Mouse (Mus musculus): ENCODE measurements around the gene Eps8.

Eps8 gene

DNA sequence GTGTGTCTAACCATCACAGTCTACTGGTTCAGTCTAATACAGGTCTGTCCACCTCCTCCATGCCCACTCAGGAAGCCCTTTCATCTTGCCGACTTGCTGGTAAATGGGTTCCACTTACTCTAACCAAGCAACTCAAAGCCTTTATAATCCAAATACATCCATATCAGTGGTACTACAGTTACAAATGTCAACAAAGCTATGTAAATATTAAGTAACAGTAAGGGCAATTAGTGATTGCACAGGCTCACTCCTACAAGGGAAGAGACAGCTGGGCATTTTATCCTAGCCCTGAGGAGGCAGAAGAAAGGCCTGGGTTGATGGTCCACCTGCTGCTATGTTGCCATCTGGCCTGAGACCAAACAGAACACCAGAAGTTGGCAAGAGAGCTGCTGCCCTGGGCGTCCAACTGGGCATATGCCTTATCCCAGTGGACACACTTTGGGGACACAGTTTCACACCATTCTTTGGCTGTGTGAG is 42.6 kb downstream of the Eps8 start:
- DNase-seq (ENCODE audit: low read depth) = no peak

DNA sequence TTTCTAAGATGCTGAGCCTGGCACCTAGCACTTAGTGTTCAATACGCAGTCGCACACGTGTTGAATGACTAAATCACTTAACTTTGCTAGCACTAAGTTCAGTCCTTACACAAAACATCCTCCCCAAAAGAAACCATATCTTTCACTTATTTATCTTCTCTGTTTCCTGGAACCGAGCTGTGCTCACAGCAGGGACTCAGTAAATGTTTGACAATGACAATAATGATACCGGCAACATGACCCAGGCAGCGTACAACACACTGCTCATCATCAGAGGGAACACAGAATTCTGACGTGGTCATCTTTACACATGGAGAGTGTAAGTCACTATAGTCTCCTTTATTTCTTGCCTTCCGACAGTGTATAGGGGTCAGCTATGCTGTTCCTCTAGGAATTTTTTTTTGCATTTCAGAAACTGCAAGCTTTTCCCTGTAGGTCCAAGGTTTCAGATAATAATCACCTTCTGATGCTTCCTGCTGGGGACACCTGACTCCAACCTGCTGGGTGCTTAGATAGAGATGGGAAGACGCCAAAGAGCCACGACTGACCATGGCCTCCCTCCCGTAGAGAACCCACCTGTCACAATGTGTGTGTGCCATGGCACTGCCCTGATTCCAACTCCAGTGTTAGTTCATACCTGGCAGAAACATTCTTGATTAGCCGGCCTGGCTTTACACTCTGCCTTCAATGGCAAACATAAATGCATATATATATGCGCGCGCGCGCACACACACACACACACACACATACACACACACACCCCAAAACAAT is 46.3 kb downstream of the Eps8 start:
- DNase-seq (ENCODE audit: low read depth) = no peak

GRCm38 (mm10) chr6:137606541-137606940 is 48.1 kb downstream of the Eps8 start:
- DNase-seq (ENCODE audit: low read depth) = no peak

- no peak for DNase-seq (ENCODE audit: low read depth)
These were observed 50.0 kb downstream of the Eps8 start for GRCm38 (mm10) chr6:137604417-137605248.

DNA sequence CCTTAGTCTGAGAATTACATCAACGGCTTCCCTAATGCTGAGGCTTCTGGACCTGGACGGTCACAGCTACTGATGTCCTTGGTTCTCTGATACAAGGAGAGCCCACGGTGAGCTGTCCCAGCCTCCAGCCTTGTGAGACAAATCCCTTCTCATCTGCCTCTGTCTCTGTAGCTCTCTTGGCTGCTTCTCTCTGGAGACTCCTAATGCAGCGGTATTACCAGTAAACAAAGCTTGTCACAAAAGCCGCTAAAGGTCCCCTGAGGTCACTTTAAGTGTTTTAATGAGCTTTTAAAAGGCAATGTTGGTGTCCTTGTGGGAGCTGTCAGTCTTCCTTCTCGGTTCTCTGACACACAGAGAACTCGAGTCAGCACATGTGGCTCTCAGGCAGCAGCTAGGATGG is 56.4 kb downstream of the Eps8 start:
- DNase-seq (ENCODE audit: low read depth) = no peak

DNA sequence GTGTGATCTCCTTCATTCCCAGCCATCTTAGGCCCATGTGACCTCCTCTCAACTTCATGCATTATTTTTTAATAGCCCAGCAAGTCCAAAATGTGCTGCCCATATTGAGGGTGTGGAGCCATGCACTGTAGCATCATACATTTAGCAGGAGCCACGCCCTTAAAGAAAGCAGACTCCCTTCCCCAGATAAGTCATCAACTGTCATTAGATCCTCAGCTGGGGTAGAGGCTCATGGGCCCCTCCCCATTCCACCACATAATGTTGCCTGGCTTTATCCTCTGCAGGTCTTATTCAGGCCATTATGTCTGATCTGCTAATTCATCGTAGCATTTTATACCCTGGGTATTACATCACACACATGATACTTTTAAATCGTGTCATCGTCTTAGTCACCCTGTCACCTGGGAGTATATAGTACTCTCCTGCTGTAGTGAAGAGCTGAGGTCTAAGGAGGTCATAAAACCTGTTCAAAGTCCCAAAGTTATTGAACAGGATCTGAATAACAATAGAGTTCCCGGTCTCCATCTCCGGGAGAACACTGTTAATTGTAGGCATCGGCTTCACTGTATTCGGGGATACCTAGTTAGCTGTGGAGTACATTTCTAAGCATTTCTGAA is 57.1 kb downstream of the Eps8 start:
- DNase-seq (ENCODE audit: low read depth) = no peak

- no peak for DNase-seq (ENCODE audit: low read depth)
These were observed 62.1 kb downstream of the Eps8 start for GRCm38 (mm10) chr6:137592582-137592981.

DNA sequence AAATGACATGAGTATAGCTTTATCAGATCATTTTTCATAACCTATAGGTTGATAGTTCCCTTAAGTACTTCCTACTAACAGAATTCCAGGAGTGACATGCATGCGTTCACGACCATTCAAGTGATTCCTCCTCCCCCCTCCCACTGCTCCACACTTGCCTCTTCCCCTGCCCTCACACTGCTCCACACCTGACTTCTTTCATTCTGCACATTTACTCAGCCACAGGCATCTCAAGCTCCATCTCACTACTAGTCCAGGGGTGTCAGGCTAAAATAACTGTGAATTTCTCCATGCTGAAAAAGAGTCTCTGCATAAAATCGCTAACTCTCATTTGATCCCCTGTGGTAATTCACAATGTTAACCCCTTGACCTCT is 65.4 kb downstream of the Eps8 start:
- DNase-seq (ENCODE audit: low read depth) = no peak

GRCm38 (mm10) chr6:137588481-137589244 is 66.0 kb downstream of the Eps8 start:
- no peak for DNase-seq (ENCODE audit: low read depth)

DNA sequence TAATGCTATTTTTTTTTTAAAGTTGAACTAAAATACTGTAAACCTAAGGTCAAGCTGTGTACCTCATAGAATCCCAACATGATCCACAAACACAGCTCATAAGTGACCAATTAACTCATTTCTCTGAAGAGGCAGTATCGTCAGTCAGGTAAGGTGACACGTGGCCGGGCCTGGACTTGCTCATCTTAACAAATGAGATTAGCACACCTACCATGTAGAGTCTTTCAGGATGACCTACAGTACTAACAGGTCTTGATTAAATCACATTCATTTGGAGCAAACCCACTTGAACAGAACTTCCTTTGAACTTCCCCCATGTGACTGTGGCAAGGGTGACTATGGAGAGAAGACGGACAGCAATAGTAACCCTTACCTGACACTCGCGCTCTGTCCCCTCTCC is 66.8 kb downstream of the Eps8 start:
- no peak for DNase-seq (ENCODE audit: low read depth)

- DNase-seq (ENCODE audit: low read depth) = no peak
These were observed 69.4 kb downstream of the Eps8 start for GRCm38 (mm10) chr6:137585229-137585628.

DNA sequence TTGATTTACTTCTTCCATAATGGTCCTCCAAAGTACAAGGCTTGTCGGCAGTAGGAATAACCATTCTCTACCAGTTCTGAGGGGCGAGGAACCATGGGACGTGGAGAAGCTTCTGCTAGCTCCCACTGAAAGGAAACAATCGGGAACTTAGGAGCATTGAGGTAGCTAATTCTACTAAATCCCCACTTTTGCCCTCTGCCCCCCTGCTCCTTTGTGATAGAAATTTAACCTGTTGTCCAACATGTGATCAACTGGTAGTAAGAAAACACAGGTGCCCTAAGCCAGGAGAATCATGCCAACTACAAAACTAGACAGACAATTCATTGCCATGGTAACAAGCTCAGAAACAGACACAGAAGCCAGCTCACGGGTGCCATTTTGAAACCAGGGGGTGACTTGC is 71.6 kb downstream of the Eps8 start:
- DNase-seq (ENCODE audit: low read depth) = no peak

- DNase-seq (ENCODE audit: low read depth) = peak; percentile 11
These were observed 72.3 kb downstream of the Eps8 start for GRCm38 (mm10) chr6:137582207-137582889.

- DNase-seq (ENCODE audit: low read depth) = no peak
These were observed 73.2 kb downstream of the Eps8 start for GRCm38 (mm10) chr6:137581331-137582010.

- DNase-seq (ENCODE audit: low read depth) = no peak
These were observed 74.2 kb downstream of the Eps8 start for GRCm38 (mm10) chr6:137580503-137580902.

- peak; percentile 57 for DNase-seq (ENCODE audit: low read depth)
These were observed 77.9 kb downstream of the Eps8 start for GRCm38 (mm10) chr6:137576670-137577371.

- DNase-seq (ENCODE audit: low read depth) = no peak
These were observed 78.6 kb downstream of the Eps8 start for GRCm38 (mm10) chr6:137576091-137576490.

- DNase-seq (ENCODE audit: low read depth) = no peak
These were observed 80.8 kb downstream of the Eps8 start for GRCm38 (mm10) chr6:137573897-137574296.

- no peak for DNase-seq (ENCODE audit: low read depth)
These were observed 84.0 kb downstream of the Eps8 start for GRCm38 (mm10) chr6:137570718-137571131.

GRCm38 (mm10) chr6:137570019-137570418 is 84.7 kb downstream of the Eps8 start:
- DNase-seq (ENCODE audit: low read depth) = no peak
